Mouse (Mus musculus) lung, adult 2 months (tissue): ENCODE data around the gene Btbd35f6.
"Not testable (repeated sequence)": the region's sequence is repeated elsewhere in the genome, so short reads cannot be mapped to it uniquely, and the experiment has no call there.

Source experiments
- CTCF ChIP-seq: fragments of 200-500 bp; IDR thresholded peaks from 2 replicates; pipeline ENCODE4 v1.5.1; 2011; ENCODE audit warnings: mild to moderate bottlenecking, low read length, control low read depth; ENCODE audit not compliant: insufficient read depth
- POLR2A ChIP-seq: fragments of 200-500 bp; IDR thresholded peaks from 2 replicates; pipeline ENCODE4 v1.6.1; 2011; ENCODE audit warnings: low read depth, mild to moderate bottlenecking, control low read depth, low read length, borderline replicate concordance; ENCODE audit errors: extremely low read depth

GRCm38 (mm10) chrX:33956440-33956839 lies at the start of gene Btbd35f6:
- not testable (repeated sequence) for TF ChIP-seq POLR2A, CTCF
